Mouse (Mus musculus): ENCODE results near the gene Sh3kbp1. TPM values are rescaled to one million over a fixed set of nuclear protein-coding genes. Genes with fewer than 3 reads are reported as not detected.
A peak's percentile ranks its signal among the peaks of the same experiment; 100 is the strongest.

The Sh3kbp1 gene
- total RNA-seq, 2 experiments from 2014 or later, result 37.2 to 37.3 TPM

- H3K27ac ChIP-seq, result no peak overlapping the region
- H3K4me3 ChIP-seq, result no peak overlapping the region
- no peak for DNase-seq (ENCODE audit: low spot score in 2 of 2)
- TF ChIP-seq CTCF (conservative IDR thresholded peaks at IDR 0.05), result no peak
Observed at GRCm38 (mm10) chrX:159899121-159899520, 272.0 kb downstream of the Sh3kbp1 start.

- no peak for DNase-seq (ENCODE audit: low spot score in 2 of 2)
- Histone ChIP-seq H3K4me3 (no peak overlapping the region), H3K27ac (no peak overlapping the region)
- no peak for TF ChIP-seq CTCF (conservative IDR thresholded peaks at IDR 0.05)
Observed at GRCm38 (mm10) chrX:159903421-159903820, 276.3 kb downstream of the Sh3kbp1 start.

GRCm38 (mm10) chrX:159907703-159908102 lies 280.6 kb downstream of the Sh3kbp1 start:
- H3K27ac ChIP-seq, result no peak overlapping the region
- TF ChIP-seq CTCF (conservative IDR thresholded peaks at IDR 0.05), result no peak

GRCm38 (mm10) chrX:159909446-159910277 lies 282.6 kb downstream of the Sh3kbp1 start:
- TF ChIP-seq CTCF (conservative IDR thresholded peaks at IDR 0.05), result no peak
- DNase-seq (ENCODE audit: low spot score in 2 of 2), result no peak
- Histone ChIP-seq H3K27ac (no peak overlapping the region), H3K4me3 (no peak overlapping the region)

More at GRCm38 (mm10) chrX:159907703-159908102, 280.6 kb downstream of the Sh3kbp1 start:
- no peak for DNase-seq (ENCODE audit: low spot score in 2 of 2)
- no peak overlapping the region for H3K4me3 ChIP-seq

- TF ChIP-seq CTCF (conservative IDR thresholded peaks at IDR 0.05), result no peak
- no peak overlapping the region for H3K27ac ChIP-seq
- DNase-seq (ENCODE audit: low spot score in 2 of 2), result no peak
- H3K4me3 ChIP-seq, result no peak overlapping the region
Observed at GRCm38 (mm10) chrX:159910600-159910999, 283.5 kb downstream of the Sh3kbp1 start.

GRCm38 (mm10) chrX:159911613-159912012 lies 284.5 kb downstream of the Sh3kbp1 start:
- TF ChIP-seq CTCF (conservative IDR thresholded peaks at IDR 0.05), result no peak
- Histone ChIP-seq H3K4me3 (no peak overlapping the region), H3K27ac (no peak overlapping the region)
- DNase-seq (ENCODE audit: low spot score in 2 of 2), result no peak

GRCm38 (mm10) chrX:159912061-159912460 lies 285.0 kb downstream of the Sh3kbp1 start:
- Histone ChIP-seq H3K27ac (no peak overlapping the region), H3K4me3 (no peak overlapping the region)
- no peak for TF ChIP-seq CTCF (conservative IDR thresholded peaks at IDR 0.05)
- no peak for DNase-seq (ENCODE audit: low spot score in 2 of 2)

- DNase-seq (ENCODE audit: low spot score in 2 of 2), result no peak
- Histone ChIP-seq H3K4me3 (no peak overlapping the region), H3K27ac (no peak overlapping the region; the same call in 1 of the 2 replicates)
- TF ChIP-seq CTCF (conservative IDR thresholded peaks at IDR 0.05), result no peak
Observed at GRCm38 (mm10) chrX:159913489-159913888, 286.4 kb downstream of the Sh3kbp1 start.

- no peak for DNase-seq (ENCODE audit: low spot score in 2 of 2)
- peak; percentile 69 for TF ChIP-seq CTCF (conservative IDR thresholded peaks at IDR 0.05)
Observed at GRCm38 (mm10) chrX:159915125-159915524, 288.1 kb downstream of the Sh3kbp1 start.

GRCm38 (mm10) chrX:159924759-159925158 lies 297.7 kb downstream of the Sh3kbp1 start:
- Histone ChIP-seq H3K27ac (no peak overlapping the region), H3K4me3 (no peak overlapping the region)
- DNase-seq (ENCODE audit: low spot score in 2 of 2), result no peak
- TF ChIP-seq CTCF (conservative IDR thresholded peaks at IDR 0.05), result no peak

More at GRCm38 (mm10) chrX:159915125-159915524, 288.1 kb downstream of the Sh3kbp1 start:
- Histone ChIP-seq H3K4me3 (no peak overlapping the region), H3K27ac (no peak overlapping the region)

- no peak for TF ChIP-seq CTCF (conservative IDR thresholded peaks at IDR 0.05)
- Histone ChIP-seq H3K4me3 (no peak overlapping the region), H3K27ac (no peak overlapping the region)
- no peak for DNase-seq (ENCODE audit: low spot score in 2 of 2)
Observed at GRCm38 (mm10) chrX:159928165-159928564, 301.1 kb downstream of the Sh3kbp1 start.

- no peak for DNase-seq (ENCODE audit: low spot score in 2 of 2)
- H3K27ac ChIP-seq, result no peak overlapping the region
- TF ChIP-seq CTCF (conservative IDR thresholded peaks at IDR 0.05), result no peak
- no peak overlapping the region for H3K4me3 ChIP-seq
Observed at GRCm38 (mm10) chrX:159928834-159929233, 301.8 kb downstream of the Sh3kbp1 start.

- H3K27ac ChIP-seq, result no peak overlapping the region
- peak in 1 of 2 experiments; percentile 23 for DNase-seq (ENCODE audit: low spot score in 2 of 2)
- no peak for TF ChIP-seq CTCF (conservative IDR thresholded peaks at IDR 0.05)
Observed at GRCm38 (mm10) chrX:159932027-159932426, 305.0 kb downstream of the Sh3kbp1 start.

GRCm38 (mm10) chrX:159942569-159942968 lies 315.5 kb downstream of the Sh3kbp1 start:
- no peak for DNase-seq (ENCODE audit: low spot score in 2 of 2)
- Histone ChIP-seq H3K4me3 (no peak overlapping the region), H3K27ac (no peak overlapping the region)
- no peak for TF ChIP-seq CTCF (conservative IDR thresholded peaks at IDR 0.05)

More at GRCm38 (mm10) chrX:159932027-159932426, 305.0 kb downstream of the Sh3kbp1 start:
- no peak overlapping the region for H3K4me3 ChIP-seq
